27 mouse cellular contexts compared by ENCODE assay signal in genomic region chr2:101321286-101321914, GRCm38 (mm10).
A peak's percentile ranks its signal among the peaks of the same experiment; 100 is the strongest.
DNase-seq lines count a peak whose midpoint lies in the region; ATAC-seq and TF ChIP-seq lines count a peak whose summit lies in the region.
"Had no signal": no experiment of that assay in that cellular context is flagged by ENCODE, and none has a peak within 500 bp of the region (broad histone marks: within the 10 kb centered on the region; RNA-seq: fewer than 3 reads in every experiment).

No protein-coding gene starts in this region.

- no peak overlapping the region for H3K4me3 ChIP-seq in kidney, embryonic 14.5 days (ENCODE audit: low read length)
- H3K4me3 ChIP-seq in kidney, postnatal 0 days (replicated peaks; ENCODE audit: low read depth, low read length): no peak overlapping the region
- H3K4me3 ChIP-seq: embryonic facial prominence, embryonic 10.5 days; embryonic facial prominence, embryonic 13.5 days; erythroblast, embryonic 14.5 days; forebrain, embryonic 12.5 days; forebrain, embryonic 15.5 days; heart, embryonic 12.5 days; heart, embryonic 15.5 days; hindbrain, embryonic 10.5 days; hindbrain, embryonic 13.5 days had no signal

- H3K9ac ChIP-seq in kidney, embryonic 14.5 days (ENCODE audit: low read depth, low read length): no peak overlapping the region
- H3K9ac ChIP-seq in kidney, postnatal 0 days (ENCODE audit: low read depth, low read length): no peak overlapping the region
- H3K9ac ChIP-seq: embryonic facial prominence, embryonic 13.5 days; forebrain, embryonic 12.5 days; forebrain, embryonic 15.5 days; heart, embryonic 12.5 days; heart, embryonic 15.5 days; hindbrain, embryonic 13.5 days had no signal

- H3K27ac ChIP-seq in kidney, embryonic 14.5 days (ENCODE audit: low read depth, low read length): no peak overlapping the region
- H3K27ac ChIP-seq in kidney, postnatal 0 days: no peak overlapping the region
- H3K27ac ChIP-seq: embryonic facial prominence, embryonic 10.5 days; embryonic facial prominence, embryonic 13.5 days; forebrain, embryonic 12.5 days; forebrain, embryonic 15.5 days; heart, embryonic 15.5 days; hindbrain, embryonic 10.5 days; hindbrain, embryonic 13.5 days had no signal

- no peaks in the 10 kb centered on the region for H3K27me3 ChIP-seq in kidney, embryonic 14.5 days (ENCODE audit: control insufficient read depth, insufficient read depth, low read length)
- H3K27me3 ChIP-seq in kidney, postnatal 0 days (ENCODE audit: insufficient read depth, low read length): no peaks in the 10 kb centered on the region
- H3K27me3 ChIP-seq: embryonic facial prominence, embryonic 13.5 days; forebrain, embryonic 12.5 days; forebrain, embryonic 15.5 days; heart, embryonic 12.5 days; heart, embryonic 15.5 days; hindbrain, embryonic 13.5 days had no signal

- peak; percentile 90 for ATAC-seq in kidney, embryonic 14.5 days (ENCODE audit: low FRiP score, low TSS enrichment)
- peak; percentile 80; the same call in 1 of the 2 replicates for ATAC-seq in kidney, postnatal 0 days (replicated peaks; ENCODE audit: low FRiP score, low read depth)
- ATAC-seq: activated CD4-positive, CD25-positive, alpha-beta regulatory T cell, adult 4 months; forebrain, embryonic 15.5 days had no signal

- no peaks in the 10 kb centered on the region for H3K9me3 ChIP-seq in kidney, embryonic 14.5 days (ENCODE audit: control insufficient read depth, low read length)
- no peaks in the 10 kb centered on the region for H3K9me3 ChIP-seq in kidney, postnatal 0 days (replicated peaks; ENCODE audit: low read length)
- H3K9me3 ChIP-seq: embryonic facial prominence, embryonic 10.5 days; embryonic facial prominence, embryonic 13.5 days; forebrain, embryonic 12.5 days; forebrain, embryonic 15.5 days; heart, embryonic 12.5 days; heart, embryonic 15.5 days; hindbrain, embryonic 10.5 days; hindbrain, embryonic 13.5 days had no signal

- 45% methylated on average over 3 of the region's 3 CpGs for WGBS in kidney, embryonic 14.5 days
- WGBS in kidney, postnatal 0 days: 43% methylated on average over 3 of the region's 3 CpGs

- no peaks in the 10 kb centered on the region for H3K4me1 ChIP-seq in kidney, embryonic 14.5 days (ENCODE audit: control insufficient read depth, insufficient read depth, low read length)
- H3K4me1 ChIP-seq in kidney, postnatal 0 days (replicated peaks; ENCODE audit: insufficient read depth, low read length): no peaks in the 10 kb centered on the region
- H3K4me1 ChIP-seq: embryonic facial prominence, embryonic 10.5 days; embryonic facial prominence, embryonic 13.5 days; forebrain, embryonic 12.5 days; heart, embryonic 12.5 days; heart, embryonic 15.5 days; hindbrain, embryonic 10.5 days; hindbrain, embryonic 13.5 days had no signal

- H3K4me2 ChIP-seq in kidney, embryonic 14.5 days (replicated peaks; ENCODE audit: low read depth, low read length): no peak overlapping the region
- no peak overlapping the region for H3K4me2 ChIP-seq in kidney, postnatal 0 days (ENCODE audit: low read length)
- H3K4me2 ChIP-seq: embryonic facial prominence, embryonic 13.5 days; forebrain, embryonic 12.5 days; forebrain, embryonic 15.5 days; heart, embryonic 12.5 days; heart, embryonic 15.5 days; hindbrain, embryonic 13.5 days had no signal

- DNase-seq in kidney, adult 11 months: no peak
- peak; percentile 87 for DNase-seq in kidney, postnatal 0 days (ENCODE audit: low spot score)
- no peak for DNase-seq in kidney, adult 9 months
- peak; percentile 12 to 25 for DNase-seq in kidney, postnatal 4 days
- DNase-seq in kidney, adult 8-10 months: no peak
- DNase-seq: adrenal gland, adult 8-10 months; adrenal gland, postnatal 25 days; cerebellum, adult 11-12 months; cerebellum, adult 8-10 months; cerebellum, postnatal 10 days; cerebellum, postnatal 36 days; embryo, embryonic 11 days; gastrocnemius, postnatal 25 days; heart, adult 18-20 months; heart, postnatal 10 days; heart, postnatal 36 days had no signal

- H3K36me3 ChIP-seq in kidney, embryonic 14.5 days (ENCODE audit: control insufficient read depth, insufficient read depth, low read length): no peaks in the 10 kb centered on the region
- H3K36me3 ChIP-seq in kidney, postnatal 0 days (ENCODE audit: insufficient read depth, low read length): no peaks in the 10 kb centered on the region
- H3K36me3 ChIP-seq: embryonic facial prominence, embryonic 10.5 days; embryonic facial prominence, embryonic 13.5 days; forebrain, embryonic 12.5 days; forebrain, embryonic 15.5 days; heart, embryonic 12.5 days; heart, embryonic 15.5 days; hindbrain, embryonic 10.5 days; hindbrain, embryonic 13.5 days had no signal

- TF ChIP-seq CTCF in kidney, postnatal 0 days (IDR thresholded peaks at IDR 0.05; ENCODE audit: low read depth): no peak

Comparison
In these comparisons a context has a peak if more than half of its experiments do, and no peak if none do; other contexts are left out.
1. DNase-seq: peak in kidney, postnatal 0 days (single experiment) and kidney, postnatal 4 days (2 of 2); none in kidney, adult 11 months (single experiment), kidney, adult 9 months (single experiment) and kidney, adult 8-10 months (0 of 2).